Mouse (Mus musculus) hindbrain, embryonic 13.5 days (tissue): Measurements from ENCODE around the gene Tln1. TPM values are rescaled to one million over a fixed set of nuclear protein-coding genes. Genes with fewer than 3 reads are reported as not detected.

ENCODE experiments used
- ATAC-seq: fragments of 200-750 bp; cut with Nextera tagmentation; 2 replicates; pipeline ENCODE4 v1.8.0; 2017; ENCODE audit warnings: moderate TSS enrichment; ENCODE audit not compliant: low FRiP score
- H3K27ac ChIP-seq: fragments of 300-500 bp; sonication (generic); 2 replicates; pipeline ENCODE4 v1.5.1; 2015; ENCODE audit warnings: inconsistent platforms, mild to moderate bottlenecking, moderate library complexity
- H3K27me3 ChIP-seq: fragments of 300-500 bp; sonication (generic); 2 replicates; pipeline ENCODE4 v1.6.1; 2015; ENCODE audit warnings: mild to moderate bottlenecking, inconsistent platforms
- H3K36me3 ChIP-seq: fragments of 300-500 bp; sonication (generic); 2 replicates; pipeline ENCODE4 v1.6.1; 2015; ENCODE audit warnings: mild to moderate bottlenecking, inconsistent platforms
- H3K4me1 ChIP-seq: fragments of 300-500 bp; sonication (generic); replicated peaks from 2 replicates; pipeline ENCODE4 v1.6.1; 2015; ENCODE audit warnings: inconsistent platforms
- H3K4me2 ChIP-seq: fragments of 300-500 bp; sonication (generic); 2 replicates; pipeline ENCODE4 v1.6.1; 2015; ENCODE audit warnings: inconsistent platforms, mild to moderate bottlenecking, moderate library complexity
- H3K4me3 ChIP-seq: fragments of 300-500 bp; sonication (generic); 2 replicates; pipeline ENCODE4 v1.5.1; 2015; ENCODE audit warnings: mild to moderate bottlenecking, inconsistent platforms
- H3K9ac ChIP-seq: fragments of 300-500 bp; sonication (generic); 2 replicates; pipeline ENCODE4 v1.6.1; 2015; ENCODE audit warnings: mild to moderate bottlenecking, inconsistent platforms
- H3K9me3 ChIP-seq: fragments of 300-500 bp; sonication (generic); 2 replicates; pipeline ENCODE4 v1.6.1; 2016; ENCODE audit warnings: inconsistent platforms
- WGBS: fragments of 180-500 bp; shearing (Covaris S2); methylation state at CpG from one replicate; pipeline ENCODE4 v1.1.7; 2015; 5-methylcytosine and 5-hydroxymethylcytosine counted together
- polyA plus RNA-seq: library from polyadenylated mRNA; unstranded; fragments of >200 nt; fragmentation: Nextera tagmentation; extraction: Ambion mirVana; gene quantifications from 2 replicates; pipeline ENCODE4 v1.2.1, GENCODE M21; 2015

Tln1 gene
- polyA plus RNA-seq, 1 experiment from 2014 or later: 66.2 TPM

DNA sequence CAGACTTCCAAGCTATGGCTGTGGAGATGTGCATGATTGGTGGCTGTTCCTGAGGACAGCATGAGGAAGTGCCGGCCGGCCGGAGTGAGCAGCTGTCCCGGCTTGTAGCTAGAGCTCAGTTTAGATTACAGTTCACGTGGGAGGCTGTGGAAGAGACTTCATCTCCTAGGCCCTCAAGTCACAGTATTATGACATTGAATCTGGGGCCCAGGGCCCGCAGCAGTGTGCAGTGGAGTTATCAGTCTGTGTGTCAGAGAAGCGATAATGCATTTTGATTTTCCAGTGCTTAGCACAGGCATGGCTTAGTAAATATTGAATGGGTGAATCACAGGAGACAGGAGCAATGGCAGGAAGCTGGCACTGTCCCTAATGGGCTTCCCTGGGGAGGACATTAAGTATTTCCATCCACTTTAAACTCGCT, 32.4 kb downstream of the Tln1 start:
- Histone ChIP-seq H3K9me3 (no peaks in the 10 kb centered on the region), H3K4me3 (no peak overlapping the region), H3K27ac (0 out of 2 replicates have a peak overlapping the region, but pooled peaks have one; percentile 25), H3K4me2 (no peak overlapping the region), H3K36me3 (peaks cover 43% of the 10 kb centered on the region), H3K9ac (no peak overlapping the region; the same call in 1 of the 2 replicates), H3K4me1 (no peaks in the 10 kb centered on the region; the same call in 1 of the 2 replicates), H3K27me3 (peaks cover 24% of the 10 kb centered on the region)
- ATAC-seq: no peak
- WGBS: 67% methylated on average over 8 of the region's 8 CpGs

DNA sequence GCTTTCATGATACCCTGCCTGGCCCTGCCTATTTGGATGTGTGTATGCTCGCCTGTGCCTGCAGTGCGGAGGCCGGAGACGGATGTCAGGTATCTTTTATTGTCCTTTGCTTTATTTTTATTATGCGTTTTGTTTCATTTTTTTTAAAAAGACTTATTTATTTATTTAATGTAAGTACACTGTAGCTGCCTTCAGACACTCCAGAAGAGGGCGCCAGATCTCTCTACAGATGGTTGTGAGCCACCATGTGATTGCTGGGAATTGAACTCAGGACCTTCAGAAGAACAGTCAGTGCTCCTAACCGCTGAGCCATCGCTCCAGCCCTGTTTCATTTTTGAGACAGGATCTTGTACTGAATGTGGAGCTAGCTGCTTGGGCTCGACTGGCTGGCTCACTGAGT, 34.0 kb downstream of the Tln1 start:
- no peak overlapping the region for H3K27ac ChIP-seq
- H3K4me3 ChIP-seq: no peak overlapping the region
- no peak overlapping the region for H3K4me2 ChIP-seq
- H3K4me1 ChIP-seq: peaks cover 14% of the 10 kb centered on the region
- H3K9ac ChIP-seq: no peak overlapping the region
- H3K27me3 ChIP-seq: peaks cover 38% of the 10 kb centered on the region
- no peak for ATAC-seq
- peaks cover 27% of the 10 kb centered on the region for H3K36me3 ChIP-seq
- WGBS: 79% methylated on average over 9 of the region's 9 CpGs
- H3K9me3 ChIP-seq: no peaks in the 10 kb centered on the region

DNA sequence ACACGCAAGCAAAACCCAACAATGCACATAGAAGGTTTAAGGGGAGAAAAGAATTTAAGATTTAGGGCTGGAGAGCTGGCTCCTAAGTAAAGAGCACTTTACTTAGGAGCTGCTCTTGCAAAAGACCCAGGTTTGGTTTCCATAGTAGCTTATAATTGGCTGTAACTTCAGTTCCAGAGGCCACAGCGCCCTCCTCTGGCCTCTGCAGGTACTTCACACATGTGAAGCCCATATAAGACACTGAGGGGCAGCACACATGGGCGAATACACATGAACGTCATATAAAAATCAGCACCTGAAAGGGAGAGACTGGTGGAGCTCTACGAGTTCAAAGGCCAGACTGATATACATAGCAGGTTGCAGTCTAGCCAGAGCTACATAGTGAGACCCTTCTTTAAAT, 34.6 kb downstream of the Tln1 start:
- H3K9ac ChIP-seq: no peak overlapping the region
- H3K27me3 ChIP-seq: peaks cover 44% of the 10 kb centered on the region
- H3K27ac ChIP-seq: no peak overlapping the region
- peaks cover 21% of the 10 kb centered on the region for H3K36me3 ChIP-seq
- 64% methylated on average over 5 of the region's 5 CpGs for WGBS
- H3K9me3 ChIP-seq: no peaks in the 10 kb centered on the region
- H3K4me3 ChIP-seq: no peak overlapping the region
- no peak overlapping the region for H3K4me2 ChIP-seq
- H3K4me1 ChIP-seq: peaks cover 20% of the 10 kb centered on the region
- no peak for ATAC-seq

DNA sequence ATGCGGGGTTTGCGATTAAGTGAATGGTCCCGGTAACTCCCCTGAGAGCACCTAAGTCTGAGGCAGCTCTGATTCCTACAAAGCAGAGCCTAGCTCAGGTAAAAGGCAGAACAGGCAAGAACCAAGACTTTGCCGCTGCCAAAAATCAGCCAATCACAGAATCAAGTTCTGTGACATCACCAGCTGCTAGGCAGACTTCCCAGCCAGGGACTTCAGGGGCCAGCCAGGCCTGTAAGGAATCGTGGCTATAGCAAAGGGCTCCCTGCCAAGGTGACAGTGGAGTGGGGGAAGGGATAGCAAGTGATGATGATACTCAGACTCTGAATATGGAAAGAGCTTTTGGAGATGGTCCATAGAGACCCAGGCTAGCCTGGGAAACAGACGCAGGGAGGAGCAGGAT, 42.5 kb downstream of the Tln1 start:
- no peaks in the 10 kb centered on the region for H3K36me3 ChIP-seq
- H3K4me3 ChIP-seq: 0 out of 2 replicates have a peak overlapping the region, but pooled peaks have one; percentile 19
- H3K27ac ChIP-seq: no peak overlapping the region
- H3K4me1 ChIP-seq: peaks cover 31% of the 10 kb centered on the region
- H3K9ac ChIP-seq: no peak overlapping the region
- H3K9me3 ChIP-seq: no peaks in the 10 kb centered on the region
- 14% methylated on average over 6 of the region's 6 CpGs for WGBS
- H3K27me3 ChIP-seq: peaks cover 59% of the 10 kb centered on the region
- peak; percentile 64 for ATAC-seq
- peak overlapping the region; percentile 44 for H3K4me2 ChIP-seq

DNA sequence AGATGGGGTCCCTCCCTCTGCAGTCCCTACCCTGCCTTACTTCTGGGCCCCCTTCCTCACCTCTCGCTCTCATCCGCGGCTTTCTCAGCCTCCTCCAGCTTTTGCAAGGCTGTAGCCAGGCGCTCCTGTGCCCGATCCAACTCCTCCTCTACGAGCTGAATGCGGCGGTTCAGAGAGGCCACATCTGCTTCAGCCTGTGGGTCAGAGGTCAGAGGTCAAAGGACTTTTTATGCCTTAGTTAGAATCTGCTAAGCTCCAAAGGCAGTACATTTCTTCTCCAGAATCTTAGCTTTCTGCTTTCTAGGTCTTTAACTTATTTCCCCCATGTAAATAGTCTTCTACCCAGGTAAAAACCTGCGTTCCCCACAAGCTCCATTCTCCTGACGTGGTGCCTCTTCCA, 42.9 kb downstream of the Tln1 start:
- H3K4me1 ChIP-seq: peaks cover 28% of the 10 kb centered on the region
- H3K9ac ChIP-seq: no peak overlapping the region
- no peak for ATAC-seq
- H3K4me3 ChIP-seq: 0 out of 2 replicates have a peak overlapping the region, but pooled peaks have one; percentile 19
- no peaks in the 10 kb centered on the region for H3K9me3 ChIP-seq
- peaks cover 55% of the 10 kb centered on the region for H3K27me3 ChIP-seq
- peak overlapping the region; percentile 44 for H3K4me2 ChIP-seq
- H3K36me3 ChIP-seq: no peaks in the 10 kb centered on the region
- WGBS: 13% methylated on average over 10 of the region's 10 CpGs
- H3K27ac ChIP-seq: no peak overlapping the region

DNA sequence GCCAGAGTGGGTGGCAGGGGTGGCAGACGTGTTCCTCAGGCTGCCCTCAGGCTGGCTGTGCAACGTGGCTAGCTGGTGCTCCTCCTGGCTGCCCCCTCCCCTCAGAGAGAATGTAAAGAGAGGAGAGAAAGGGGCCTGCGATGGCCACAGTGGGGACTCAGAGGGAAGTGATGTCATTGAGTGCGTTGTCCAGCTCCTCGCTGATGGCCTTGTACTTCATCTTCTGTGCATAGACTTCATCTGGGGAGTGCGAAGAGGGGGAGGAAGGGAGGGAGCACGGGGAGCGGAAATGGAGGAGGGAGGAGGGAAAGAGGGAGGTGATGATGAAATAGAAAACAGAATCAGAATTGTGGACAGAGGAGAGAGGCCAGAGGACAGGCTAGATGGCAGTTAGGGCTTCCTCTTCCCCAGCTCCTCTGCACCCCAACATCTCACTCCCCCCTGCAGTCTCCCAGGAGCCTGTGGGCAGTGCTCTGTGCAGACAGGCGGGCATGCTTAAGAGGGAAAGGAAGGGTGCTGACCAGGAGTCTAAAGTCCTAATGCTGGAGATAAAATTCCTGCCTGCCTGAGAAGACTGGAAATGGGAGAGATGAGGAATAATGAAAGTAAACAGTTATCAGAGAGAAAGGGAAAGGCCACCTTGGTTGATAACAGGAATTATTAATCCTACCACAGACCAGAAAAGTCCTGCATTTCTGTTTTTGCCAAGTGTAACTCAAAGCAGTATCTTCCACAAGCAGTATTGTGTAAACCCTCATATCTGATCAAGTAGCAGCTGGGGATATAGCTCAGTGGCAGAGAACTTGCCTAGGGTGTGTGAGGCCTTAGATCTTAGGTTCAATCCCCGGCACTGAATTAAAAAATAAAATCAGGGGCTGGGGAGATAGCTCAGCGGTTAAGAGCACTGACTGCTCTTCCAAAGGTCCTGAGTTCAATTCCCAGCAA, 46.5 kb downstream of the Tln1 start:
- no peak overlapping the region for H3K4me3 ChIP-seq
- H3K4me1 ChIP-seq: peaks cover 11% of the 10 kb centered on the region
- no peak overlapping the region for H3K9ac ChIP-seq
- no peaks in the 10 kb centered on the region for H3K36me3 ChIP-seq
- no peaks in the 10 kb centered on the region for H3K9me3 ChIP-seq
- 74% methylated on average over 11 of the region's 11 CpGs for WGBS
- H3K27me3 ChIP-seq: peaks cover 26% of the 10 kb centered on the region
- no peak overlapping the region for H3K27ac ChIP-seq
- H3K4me2 ChIP-seq: no peak overlapping the region
- no peak for ATAC-seq

DNA sequence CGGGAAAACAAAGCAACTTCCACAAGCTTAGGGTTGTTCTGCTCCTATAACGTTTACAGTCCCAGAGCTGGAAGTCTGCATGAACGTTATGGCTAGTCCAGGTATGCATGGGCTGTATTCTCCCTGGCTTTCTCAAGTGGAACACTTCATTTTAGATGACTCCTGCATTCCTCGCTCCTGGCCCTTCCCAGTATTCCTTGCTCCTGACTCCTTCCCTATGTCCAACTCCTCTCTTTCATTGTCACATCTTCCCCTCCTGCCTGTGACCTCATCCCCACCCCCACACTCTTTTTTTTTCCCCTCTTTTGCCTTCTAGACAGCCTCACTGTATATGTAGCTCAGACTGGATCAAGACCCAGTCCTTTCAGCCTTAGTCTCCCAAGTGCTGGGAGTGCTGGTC, 48.7 kb downstream of the Tln1 start:
- no peak overlapping the region for H3K27ac ChIP-seq
- H3K27me3 ChIP-seq: peaks cover 27% of the 10 kb centered on the region
- H3K4me1 ChIP-seq: peaks cover 8% of the 10 kb centered on the region
- no peak overlapping the region for H3K9ac ChIP-seq
- H3K4me3 ChIP-seq: no peak overlapping the region
- H3K36me3 ChIP-seq: no peaks in the 10 kb centered on the region
- ATAC-seq: no peak
- 82% methylated on average over 4 of the region's 4 CpGs for WGBS
- H3K4me2 ChIP-seq: no peak overlapping the region
- no peaks in the 10 kb centered on the region for H3K9me3 ChIP-seq

DNA sequence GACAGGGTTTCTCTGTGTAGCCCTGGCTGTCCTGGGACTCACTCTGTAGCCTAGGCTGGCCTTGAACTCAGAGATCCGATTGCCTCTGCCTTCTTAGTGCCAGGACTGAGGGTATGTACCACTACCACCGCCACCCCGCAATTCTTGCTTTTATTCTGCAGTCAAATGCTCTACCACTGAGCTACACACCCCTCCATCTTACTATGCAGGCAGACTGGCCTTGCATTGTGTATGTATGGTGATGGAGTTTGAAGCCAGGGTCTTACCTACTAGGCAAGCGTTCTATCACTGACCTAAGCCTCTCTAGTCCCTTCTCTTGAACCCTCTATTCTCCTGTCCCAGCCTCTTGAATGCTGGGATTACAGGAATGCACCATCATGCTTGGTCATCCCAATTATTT, 49.2 kb downstream of the Tln1 start:
- H3K27me3 ChIP-seq: peaks cover 29% of the 10 kb centered on the region
- 90% methylated on average over 4 of the region's 4 CpGs for whole genome bisulfite sequencing

DNA sequence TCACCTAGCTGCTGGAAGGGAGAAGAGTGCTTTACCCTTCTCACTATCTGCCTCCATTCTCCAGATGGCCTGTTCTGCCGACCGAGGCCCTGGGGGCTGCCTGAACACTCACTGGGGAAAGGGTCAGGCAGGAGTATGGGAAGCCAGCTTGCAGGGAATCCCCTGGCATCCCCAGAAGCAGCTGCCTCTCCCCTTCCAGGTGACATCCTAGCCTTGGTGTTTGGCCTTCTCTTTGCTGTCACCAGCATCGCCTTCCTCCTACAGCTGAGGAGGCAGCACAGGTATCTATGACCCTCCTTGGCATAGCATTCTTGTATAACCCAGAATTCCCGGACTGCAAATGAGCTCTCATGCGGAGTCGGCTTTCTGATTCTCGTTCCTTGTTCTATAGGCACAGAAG, 49.8 kb downstream of the Tln1 start:
- Histone ChIP-seq H3K4me1 (peaks cover 18% of the 10 kb centered on the region), H3K36me3 (no peaks in the 10 kb centered on the region), H3K4me3 (no peak overlapping the region), H3K27ac (no peak overlapping the region), H3K9me3 (no peaks in the 10 kb centered on the region), H3K27me3 (peaks cover 29% of the 10 kb centered on the region), H3K9ac (no peak overlapping the region), H3K4me2 (no peak overlapping the region)
- WGBS: 68% methylated on average over 7 of the region's 7 CpGs
- no peak for ATAC-seq

More for the DNA sequence above, 49.2 kb downstream of the Tln1 start:
- Histone ChIP-seq H3K4me3 (no peak overlapping the region), H3K36me3 (no peaks in the 10 kb centered on the region), H3K4me1 (peaks cover 12% of the 10 kb centered on the region), H3K9ac (no peak overlapping the region), H3K4me2 (no peak overlapping the region), H3K9me3 (no peaks in the 10 kb centered on the region), H3K27ac (no peak overlapping the region)
- ATAC-seq: no peak

DNA sequence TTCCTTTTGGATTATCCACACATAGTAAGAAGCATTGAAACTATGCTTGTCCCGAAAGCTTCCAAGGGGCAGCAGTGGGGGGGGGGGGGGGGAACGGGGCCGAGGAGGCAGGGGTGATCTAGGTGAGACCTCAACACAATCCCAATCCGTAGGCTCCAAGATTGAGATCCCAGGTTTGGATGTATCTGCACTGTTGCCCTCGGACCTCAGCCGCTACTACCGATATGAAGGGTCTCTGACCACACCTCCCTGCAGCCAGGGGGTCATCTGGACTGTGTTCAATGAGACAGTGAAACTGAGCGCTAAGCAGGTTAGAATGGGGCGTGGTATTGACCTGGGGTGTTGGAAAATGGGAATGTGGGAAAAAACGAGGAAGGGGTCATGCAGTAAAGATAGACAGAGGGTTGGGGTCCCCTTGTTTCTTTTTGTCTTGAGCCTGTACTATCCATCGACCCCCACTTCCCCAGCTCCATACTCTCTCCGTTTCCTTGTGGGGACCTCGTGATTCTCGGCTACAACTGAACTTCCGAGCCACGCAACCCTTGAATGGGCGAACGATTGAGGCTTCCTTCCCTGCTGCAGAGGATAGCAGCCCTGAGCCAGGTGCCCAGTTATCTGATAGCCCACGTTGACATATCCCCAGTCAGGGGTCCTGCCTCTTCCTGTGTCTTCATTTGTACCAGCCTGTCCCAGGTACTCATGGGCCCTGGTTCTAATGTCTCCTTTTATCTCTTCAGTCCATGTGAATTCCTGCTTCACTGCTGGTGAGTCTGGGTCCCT, 50.6 kb downstream of the Tln1 start:
- ATAC-seq: no peak

DNA sequence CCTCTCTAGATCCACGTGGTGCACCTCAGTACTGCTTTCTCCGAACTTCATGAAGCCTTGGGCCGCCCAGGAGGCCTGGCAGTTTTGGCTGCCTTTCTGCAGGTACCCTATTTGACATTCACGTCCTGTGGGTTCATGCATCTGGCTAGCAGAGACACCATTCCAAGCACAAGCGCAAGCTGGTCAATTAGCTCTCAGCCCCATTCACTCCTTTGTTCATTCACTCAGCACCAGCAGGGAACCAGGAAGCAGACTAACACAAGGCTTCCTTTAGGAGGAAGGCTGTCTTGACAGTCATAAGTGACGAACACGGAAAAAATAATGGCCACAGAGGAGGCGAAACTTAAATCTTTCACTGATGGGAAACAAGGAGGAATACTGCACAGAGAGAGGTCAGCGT, 53.4 kb downstream of the Tln1 start:
- H3K9me3 ChIP-seq: no peaks in the 10 kb centered on the region
- no peaks in the 10 kb centered on the region for H3K36me3 ChIP-seq
- 19% methylated on average over 9 of the region's 9 CpGs for WGBS
- H3K9ac ChIP-seq: peak overlapping the region; percentile 58; the same call in 1 of the 2 replicates
- peaks cover 43% of the 10 kb centered on the region for H3K27me3 ChIP-seq
- peak overlapping the region; percentile 54 for H3K4me2 ChIP-seq
- no peak overlapping the region for H3K27ac ChIP-seq
- no peak overlapping the region for H3K4me3 ChIP-seq
- ATAC-seq: no peak
- H3K4me1 ChIP-seq: peaks cover 19% of the 10 kb centered on the region

More for the DNA sequence above, 50.6 kb downstream of the Tln1 start:
- Histone ChIP-seq H3K4me2 (no peak overlapping the region), H3K27me3 (peaks cover 37% of the 10 kb centered on the region), H3K4me1 (peaks cover 19% of the 10 kb centered on the region), H3K4me3 (no peak overlapping the region), H3K27ac (no peak overlapping the region), H3K36me3 (no peaks in the 10 kb centered on the region), H3K9ac (no peak overlapping the region), H3K9me3 (no peaks in the 10 kb centered on the region)
- WGBS: 82% methylated on average over 19 of the region's 19 CpGs

DNA sequence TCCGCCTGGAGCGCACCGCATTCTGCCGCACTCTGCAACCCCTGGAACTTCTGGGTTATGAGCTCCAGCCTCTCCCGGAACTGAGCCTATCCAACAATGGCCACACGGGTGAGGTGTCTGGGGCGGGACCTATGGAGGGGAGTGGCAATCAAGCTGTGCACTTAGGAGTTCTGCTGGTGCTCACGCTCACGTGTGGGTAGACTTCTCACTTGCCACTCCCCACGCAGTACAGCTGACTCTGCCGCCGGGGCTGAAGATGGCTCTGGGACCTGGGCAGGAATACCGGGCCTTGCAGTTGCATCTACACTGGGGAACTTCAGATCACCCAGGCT, 53.9 kb downstream of the Tln1 start:
- peak; percentile 43; the same call in 1 of the 2 replicates for ATAC-seq
- H3K4me3 ChIP-seq: peak overlapping the region; percentile 31

More for the DNA sequence above, 53.9 kb downstream of the Tln1 start:
- Histone ChIP-seq H3K9me3 (no peaks in the 10 kb centered on the region), H3K27ac (no peak overlapping the region), H3K36me3 (no peaks in the 10 kb centered on the region), H3K27me3 (peaks cover 44% of the 10 kb centered on the region), H3K9ac (peak overlapping the region; percentile 58; the same call in 1 of the 2 replicates), H3K4me1 (peaks cover 19% of the 10 kb centered on the region), H3K4me2 (peak overlapping the region; percentile 54)
- 12% methylated on average over 13 of the region's 13 CpGs for WGBS
